1 mouse cellular context compared by ENCODE assay signal in the genomic region with DNA sequence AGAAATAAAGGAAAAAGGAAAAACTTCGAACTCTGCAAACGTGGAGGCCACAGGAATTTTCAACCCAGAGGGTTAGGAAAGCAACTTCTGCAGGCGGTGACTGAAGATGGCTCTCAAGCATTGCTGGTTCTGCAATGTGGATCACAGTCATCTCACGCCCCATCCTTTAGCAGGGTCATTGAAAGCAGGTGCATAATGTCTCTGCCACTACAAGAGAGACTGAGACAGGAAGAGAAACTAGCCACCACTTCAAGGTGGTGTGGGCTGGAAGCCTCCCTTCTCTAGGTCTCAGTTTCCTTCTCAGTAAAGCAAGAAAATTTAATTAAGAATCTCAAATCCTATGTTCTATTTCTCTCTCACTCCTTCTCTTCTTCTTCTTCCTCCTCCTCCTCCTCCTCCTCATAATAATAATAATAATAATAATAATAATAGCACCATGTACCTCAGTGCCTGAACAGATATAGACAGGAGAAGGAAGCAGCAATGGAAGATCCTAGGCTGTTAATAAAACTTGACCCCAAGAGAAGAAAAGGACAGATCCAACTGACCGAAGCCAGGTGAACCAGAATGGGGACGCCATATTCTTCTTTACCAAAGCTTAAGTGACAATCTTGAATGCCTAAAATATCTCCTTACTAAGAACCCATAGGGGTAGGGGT.
TF ChIP-seq lines count a peak whose summit lies in the region.

No protein-coding gene starts in this region.

TF ChIP-seq in CH12.LX, 34 proteins besides CTCF, POLR2A, EP300 and RAD21 (continued from another document):
- TF ChIP-seq HCFC1 (IDR thresholded peaks at IDR 0.05; ENCODE audit: low read depth, low read length): peak; percentile 18; the same call in 1 of the 2 replicates
- peak; percentile 42; the same call in 1 of the 2 replicates for TF ChIP-seq ZNF384 (IDR thresholded peaks at IDR 0.05; ENCODE audit: low read depth, low read length)
- TF ChIP-seq E2F4 (IDR thresholded peaks at IDR 0.05; ENCODE audit: insufficient replicate concordance, low read depth, low read length): no peak
- no peak for TF ChIP-seq TBP (conservative IDR thresholded peaks at IDR 0.05; ENCODE audit: low read depth, low read length)
- TF ChIP-seq POLR2AphosphoS2 (IDR thresholded peaks at IDR 0.05; ENCODE audit: low read depth, low read length): no peak
- no peak for TF ChIP-seq KAT2A (IDR thresholded peaks at IDR 0.05; ENCODE audit: insufficient replicate concordance, low read length)
- TF ChIP-seq MXI1 (IDR thresholded peaks at IDR 0.05; ENCODE audit: low read depth, low read length): no peak
- no peak for TF ChIP-seq ZKSCAN1 (IDR thresholded peaks at IDR 0.05; ENCODE audit: borderline replicate concordance, low read depth, low read length)
- peak; percentile 88 for TF ChIP-seq MEF2A (IDR thresholded peaks at IDR 0.05; ENCODE audit: borderline replicate concordance, low read depth, low read length)
- peak; percentile 67 for TF ChIP-seq ETS1 (conservative IDR thresholded peaks at IDR 0.05; ENCODE audit: low read depth, low read length)
- peak; percentile 52; the same call in 1 of the 2 replicates for TF ChIP-seq JUN (IDR thresholded peaks at IDR 0.05; ENCODE audit: insufficient read depth, low read depth, low read length)
- peak; percentile 65; the same call in 1 of the 2 replicates for TF ChIP-seq CHD2 (IDR thresholded peaks at IDR 0.05; ENCODE audit: low read length)
- TF ChIP-seq PAX5 (IDR thresholded peaks at IDR 0.05; ENCODE audit: low read length): no peak
